Mouse (Mus musculus) erythroblast, adult 5-6 weeks (primary cell): ENCODE data around the gene Pofut1. TPM values are rescaled to one million over a fixed set of nuclear protein-coding genes. Genes with fewer than 3 reads are reported as not detected.
"Not testable (repeated sequence)": the region's sequence is repeated elsewhere in the genome, so short reads cannot be mapped to it uniquely, and the experiment has no call there.

ENCODE experiments used
- ATAC-seq: replicated peaks from 2 replicates; pipeline ENCODE4 v1.8.0; 2016; ENCODE audit warnings: moderate number of reproducible peaks, mild to moderate bottlenecking, moderate TSS enrichment, inconsistent platforms; ENCODE audit not compliant: poor library complexity, low FRiP score, severe bottlenecking
- total RNA-seq, 2 experiments: library from RNA; stranded (forward) in 1 of 2; stranded (reverse) in 1 of 2; fragments of 150-400 nt in 1 of 2; fragments of 200-764, 138-1000 nt in 1 of 2; gene quantifications; 2 replicates each; pipeline versions ENCODE4 v1.2.3 to v1.2.4; 2015 to 2017; ENCODE audit warnings: low replicate concordance in 2 of 2

The Pofut1 gene
- total RNA-seq, 2 experiments from 2014 or later, result 1.3 to 9.2 TPM

DNA sequence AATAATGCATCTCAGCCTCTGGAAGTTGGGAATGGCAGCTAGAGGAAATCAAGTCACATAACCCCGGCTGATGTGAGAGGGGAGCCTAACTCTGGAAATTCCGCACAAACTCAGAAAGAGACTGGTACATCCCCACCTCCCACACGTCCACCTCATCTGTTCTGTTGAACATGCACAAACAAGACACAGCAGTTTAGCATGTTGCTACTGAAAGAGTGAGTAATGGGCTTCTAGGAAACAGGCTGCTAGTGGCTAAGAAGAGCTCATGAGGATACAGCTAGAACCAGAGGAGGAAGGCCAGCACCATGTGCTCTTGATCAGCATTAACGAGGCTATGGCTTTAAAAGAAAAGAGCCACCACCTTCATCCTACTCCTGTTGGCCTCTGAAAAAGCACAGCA is 3.4 kb upstream of the Pofut1 start:
- ATAC-seq, result no peak

DNA sequence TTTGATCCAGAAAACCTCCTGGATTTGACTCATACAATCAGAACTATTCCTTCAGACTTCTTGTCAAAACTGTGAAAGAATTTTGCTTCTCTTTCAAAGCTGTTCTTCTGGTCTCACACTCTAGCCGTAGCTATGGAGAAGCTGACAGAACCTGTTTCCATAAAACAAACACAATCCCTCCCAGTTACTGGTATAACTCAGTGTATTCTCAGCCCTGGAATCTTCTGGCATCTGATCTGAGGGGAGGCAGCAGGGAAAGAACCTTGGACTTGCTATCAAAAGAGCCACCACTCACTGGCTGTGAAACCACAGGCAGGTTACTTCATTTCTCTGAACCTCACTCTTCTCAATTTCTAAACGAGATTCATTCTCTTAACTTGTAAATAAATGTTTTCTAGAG is 2.9 kb upstream of the Pofut1 start:
- no peak for ATAC-seq

DNA sequence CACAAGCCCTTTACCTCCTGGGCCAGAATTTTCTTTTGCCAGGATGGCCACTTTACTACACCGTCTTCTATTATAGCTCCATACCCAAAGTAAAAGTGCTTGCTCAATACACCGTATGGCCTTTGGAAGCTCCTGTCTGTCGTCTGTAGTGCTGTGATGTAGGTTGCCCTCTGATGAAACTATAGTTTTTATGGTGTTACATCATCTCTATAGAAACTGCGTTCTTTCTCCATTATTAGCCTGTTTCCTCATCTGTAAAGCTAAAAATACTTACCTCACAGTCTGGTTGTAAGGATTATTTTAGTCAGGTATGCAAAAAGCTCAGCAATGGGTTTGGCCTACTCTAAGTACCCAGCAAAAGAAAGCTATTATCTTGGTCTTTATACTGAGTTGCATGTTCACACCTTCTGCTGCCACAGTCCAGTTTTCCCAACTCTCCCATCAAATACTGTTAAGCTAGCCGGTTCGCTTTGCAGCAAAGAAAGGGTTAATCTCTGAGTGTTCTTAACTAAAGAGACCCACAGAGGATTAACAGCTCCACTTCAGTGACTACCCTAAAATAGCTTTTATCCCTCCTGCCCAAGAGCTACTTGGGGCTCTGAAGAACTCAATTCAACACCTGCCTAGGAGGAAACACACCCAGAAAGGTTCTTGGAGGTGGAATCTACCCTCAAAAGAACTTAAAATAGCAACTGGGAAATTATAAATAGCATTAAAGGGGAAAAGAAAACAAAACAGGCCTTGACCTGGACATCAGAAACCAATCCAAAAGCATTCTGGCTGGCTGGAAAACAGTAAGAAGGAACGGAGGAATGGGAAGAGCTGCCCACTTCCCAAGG is 2.1 kb upstream of the Pofut1 start:
- no peak for ATAC-seq

DNA sequence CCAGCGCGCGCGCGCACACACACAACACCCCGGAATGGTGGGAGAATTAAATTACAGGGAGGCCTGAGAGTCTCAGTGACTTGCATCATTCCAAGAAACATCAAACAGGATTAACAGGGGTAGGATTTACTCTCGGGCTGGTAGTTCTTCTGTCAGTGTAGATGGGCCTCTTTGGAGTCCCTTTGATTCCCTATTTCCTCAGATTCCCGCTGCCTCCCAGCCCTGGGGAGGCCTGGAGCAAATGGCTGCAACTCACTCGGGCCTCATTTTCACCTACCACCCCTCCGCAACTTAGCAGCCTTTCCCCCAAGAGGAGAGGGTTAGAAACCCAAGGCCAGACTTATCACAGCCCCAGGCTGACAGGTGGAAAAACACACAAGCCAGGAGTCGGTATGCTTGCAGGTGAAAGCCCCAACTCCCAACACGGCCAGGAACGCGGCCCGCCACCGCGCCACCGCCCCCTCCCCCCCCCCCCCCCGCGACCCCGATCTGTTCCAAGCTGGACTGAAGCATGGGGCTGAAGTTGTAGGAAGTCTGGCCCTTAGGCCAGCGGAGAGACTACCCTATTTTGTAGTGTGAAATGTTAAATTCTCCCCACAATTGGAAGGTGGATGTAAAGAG is 1.4 kb upstream of the Pofut1 start:
- no peak for ATAC-seq

DNA sequence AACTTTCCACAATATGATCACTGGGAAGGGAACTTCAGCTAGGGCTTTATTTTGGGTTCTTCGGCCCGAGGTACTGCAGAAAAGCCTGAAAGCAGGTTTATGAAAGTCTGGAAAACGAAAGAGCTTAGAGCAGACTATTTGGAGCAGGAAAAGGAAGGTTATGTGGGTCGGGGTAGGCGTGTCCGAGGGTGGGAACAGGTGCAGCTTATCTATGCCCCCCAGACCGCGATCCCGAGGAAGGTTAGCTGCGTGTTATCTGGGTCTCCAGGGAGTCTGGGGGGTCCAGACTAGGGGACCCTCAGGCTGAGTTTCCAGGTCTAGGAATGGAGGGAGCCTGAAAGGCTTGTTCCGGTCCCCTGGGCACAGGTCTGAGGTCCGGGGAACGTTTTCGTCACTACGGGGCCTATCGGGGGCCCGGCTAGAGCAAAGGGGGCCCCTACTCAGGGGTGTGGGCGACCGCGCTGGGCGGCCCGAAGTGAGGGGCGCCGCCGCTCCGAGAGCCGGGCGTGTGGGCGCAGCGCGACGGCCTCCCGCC is 565 bp upstream of the Pofut1 start:
- ATAC-seq, result peak; percentile 70

DNA sequence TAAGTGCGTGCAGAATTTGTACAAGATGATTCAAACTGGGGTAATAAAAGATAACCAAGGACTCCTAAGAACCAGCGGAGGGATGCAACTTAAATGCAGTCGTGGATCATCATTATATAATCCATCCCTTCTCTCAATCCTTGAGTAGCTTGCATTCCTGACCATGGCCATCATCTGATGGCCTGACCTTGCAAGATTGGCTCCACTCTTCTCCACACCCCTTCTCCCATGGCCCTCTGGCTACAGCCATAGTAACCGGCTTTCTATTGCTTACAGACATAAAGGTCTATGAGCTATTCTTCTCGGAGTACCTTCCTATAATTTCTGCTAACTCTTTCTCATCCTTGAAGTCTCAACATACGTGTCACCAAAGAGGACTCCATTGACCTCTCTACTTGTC is 823 bp downstream of the Pofut1 start:
- ATAC-seq, result no peak

DNA sequence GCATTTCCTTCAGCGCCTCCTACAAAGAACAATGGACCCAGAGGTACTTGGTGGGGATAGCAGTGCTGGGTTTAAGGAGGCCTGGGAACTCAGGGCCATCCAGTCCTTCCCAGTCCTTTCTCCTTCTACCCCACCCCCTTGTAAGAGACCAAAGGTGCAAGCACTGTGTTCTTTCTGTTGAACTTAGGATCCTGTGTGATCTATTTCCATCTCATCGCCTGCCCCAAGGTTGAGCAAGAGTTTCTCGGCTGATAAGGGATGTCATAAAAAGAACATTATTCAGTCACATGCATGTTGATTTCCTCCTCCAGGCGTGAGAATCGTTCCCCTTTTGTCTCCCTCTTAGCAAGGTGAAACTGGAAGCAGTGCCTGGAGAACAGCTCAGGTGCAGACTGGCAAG is 8.4 kb downstream of the Pofut1 start:
- no peak for ATAC-seq

DNA sequence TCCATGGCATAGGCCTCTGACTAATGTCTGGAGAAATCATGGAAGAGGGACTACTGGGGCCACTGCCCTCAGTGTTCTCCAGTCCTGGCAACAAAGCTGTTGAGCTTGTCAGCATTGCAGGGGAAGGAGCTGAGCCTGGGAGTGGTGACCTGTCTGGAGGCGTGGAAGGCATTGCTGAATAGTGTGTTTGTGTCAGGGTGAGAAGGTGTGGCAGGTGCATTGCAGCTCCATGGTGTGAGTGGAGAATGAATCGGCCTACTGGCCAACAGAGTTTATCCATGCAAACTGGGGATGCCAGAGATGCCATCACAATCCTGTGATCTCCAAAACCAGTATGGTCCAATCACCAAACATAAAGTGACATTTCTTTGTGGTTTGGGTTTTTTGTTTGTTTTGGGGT is 15.3 kb downstream of the Pofut1 start:
- no peak for ATAC-seq

DNA sequence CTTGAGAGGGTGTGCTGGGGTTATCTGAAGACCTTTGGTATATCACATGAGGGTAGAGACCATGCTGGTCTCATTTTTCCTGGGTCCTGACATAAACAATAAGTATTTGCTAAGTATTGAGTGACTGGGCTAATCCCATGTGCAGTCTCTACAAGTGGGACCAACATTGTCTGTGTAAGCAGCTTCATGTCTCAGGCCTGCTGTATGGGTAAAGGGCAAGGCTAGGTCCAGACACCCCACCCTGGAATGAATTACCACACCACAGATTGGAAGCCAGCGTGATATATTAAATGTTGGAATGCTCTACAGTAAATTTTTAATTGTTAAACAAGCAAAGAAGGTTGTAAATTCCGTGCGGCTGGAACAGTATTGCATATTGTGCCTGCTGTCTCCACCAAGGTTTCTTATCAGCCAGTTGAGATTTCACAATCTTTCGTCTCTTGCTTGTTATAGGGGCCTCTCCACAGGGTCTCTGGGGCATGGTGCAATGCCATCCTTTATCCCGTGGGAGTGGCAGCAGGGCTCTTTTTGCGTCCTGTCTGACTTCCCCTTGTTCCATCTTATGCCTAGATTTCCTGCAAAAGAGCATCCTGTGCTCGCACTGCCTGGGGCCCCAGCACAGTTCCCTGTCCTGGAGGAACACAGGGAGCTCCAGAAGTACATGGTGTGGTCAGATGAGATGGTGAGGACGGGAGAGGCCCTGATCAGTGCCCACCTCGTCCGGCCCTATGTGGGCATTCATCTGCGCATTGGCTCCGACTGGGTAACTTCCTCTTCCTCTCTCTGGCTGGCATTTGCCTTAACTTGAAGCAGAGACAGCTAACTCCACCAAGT is 17.9 kb downstream of the Pofut1 start:
- no peak for ATAC-seq

DNA sequence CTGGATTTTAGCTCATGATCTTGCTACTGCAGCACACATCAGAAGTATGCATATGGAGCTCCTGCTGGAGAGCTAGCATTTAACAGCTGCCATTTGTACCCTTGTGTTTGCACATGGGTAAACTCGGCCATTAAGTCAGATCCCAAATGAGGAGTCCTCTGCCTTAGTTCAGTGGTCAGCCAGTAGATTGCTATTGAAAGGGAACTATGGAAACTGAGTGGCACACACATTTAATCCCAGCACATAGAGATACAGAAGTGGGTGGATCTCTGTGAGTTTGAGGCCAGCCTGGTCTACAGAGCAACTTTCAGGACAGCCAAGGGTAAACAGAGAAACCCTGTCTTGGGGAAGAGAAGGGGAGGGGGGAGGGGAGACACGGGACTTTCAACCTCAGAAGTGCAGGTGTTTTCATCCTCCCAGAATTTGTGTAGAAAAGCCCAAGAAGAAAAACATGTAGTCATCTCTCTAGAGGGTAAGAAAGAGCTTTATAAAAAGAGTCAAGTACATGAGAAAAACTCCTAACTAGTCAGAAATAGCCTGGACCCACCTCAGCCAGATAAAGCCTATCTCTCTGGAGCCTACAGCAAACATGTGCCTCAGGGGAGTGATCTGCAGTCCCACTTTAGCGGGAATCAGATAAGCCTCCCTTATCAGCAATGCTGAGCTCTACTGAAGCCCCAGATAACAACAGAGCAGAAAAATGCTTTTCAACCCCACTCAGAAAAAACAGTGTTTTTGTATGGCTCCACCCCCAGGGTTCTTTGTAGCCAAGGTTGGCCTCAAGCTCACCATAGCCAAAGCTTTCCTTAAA is 18.7 kb downstream of the Pofut1 start:
- ATAC-seq, result 0 out of 2 replicates have a peak, but pooled peaks have one; percentile 35

DNA sequence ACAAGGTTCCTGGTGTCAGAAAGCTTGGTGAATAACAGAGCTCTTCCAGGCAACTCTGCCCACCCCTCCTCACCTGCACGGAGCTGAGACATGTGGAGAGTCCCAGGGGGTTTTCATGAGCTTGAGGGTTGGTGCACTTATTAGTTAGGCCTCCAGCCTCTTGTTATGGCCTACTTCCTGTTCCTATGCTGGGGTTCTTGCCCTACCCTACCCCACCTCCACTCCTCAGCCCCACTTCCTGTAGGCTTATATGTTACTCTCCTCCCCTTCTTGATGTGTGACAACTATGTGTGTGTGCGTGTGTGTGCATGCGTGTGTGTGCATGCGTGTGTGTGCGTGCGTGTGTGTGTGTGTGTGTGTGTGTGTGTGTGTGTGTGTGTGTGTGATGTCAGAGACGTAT is 21.7 kb downstream of the Pofut1 start:
- no peak for ATAC-seq

DNA sequence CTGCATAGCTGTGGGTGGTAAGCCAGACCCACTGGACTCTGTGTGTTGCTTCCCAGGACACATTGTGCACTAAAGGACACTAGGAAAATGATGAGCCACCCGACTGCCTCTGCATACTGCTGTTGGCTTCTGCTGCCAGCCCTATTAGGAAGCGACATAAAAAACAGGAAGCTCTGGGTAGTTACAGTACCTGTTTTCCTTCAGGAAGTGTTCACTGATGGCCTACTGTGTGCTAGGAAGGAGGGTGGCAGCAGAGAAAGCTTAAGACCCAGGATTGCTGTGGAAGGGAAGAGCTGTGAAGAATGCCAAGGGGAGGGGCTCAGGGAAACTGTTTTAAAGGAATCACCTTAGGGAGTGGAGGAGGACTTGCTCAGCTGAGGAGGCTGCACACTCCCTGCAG is 26.0 kb downstream of the Pofut1 start:
- no peak for ATAC-seq

DNA sequence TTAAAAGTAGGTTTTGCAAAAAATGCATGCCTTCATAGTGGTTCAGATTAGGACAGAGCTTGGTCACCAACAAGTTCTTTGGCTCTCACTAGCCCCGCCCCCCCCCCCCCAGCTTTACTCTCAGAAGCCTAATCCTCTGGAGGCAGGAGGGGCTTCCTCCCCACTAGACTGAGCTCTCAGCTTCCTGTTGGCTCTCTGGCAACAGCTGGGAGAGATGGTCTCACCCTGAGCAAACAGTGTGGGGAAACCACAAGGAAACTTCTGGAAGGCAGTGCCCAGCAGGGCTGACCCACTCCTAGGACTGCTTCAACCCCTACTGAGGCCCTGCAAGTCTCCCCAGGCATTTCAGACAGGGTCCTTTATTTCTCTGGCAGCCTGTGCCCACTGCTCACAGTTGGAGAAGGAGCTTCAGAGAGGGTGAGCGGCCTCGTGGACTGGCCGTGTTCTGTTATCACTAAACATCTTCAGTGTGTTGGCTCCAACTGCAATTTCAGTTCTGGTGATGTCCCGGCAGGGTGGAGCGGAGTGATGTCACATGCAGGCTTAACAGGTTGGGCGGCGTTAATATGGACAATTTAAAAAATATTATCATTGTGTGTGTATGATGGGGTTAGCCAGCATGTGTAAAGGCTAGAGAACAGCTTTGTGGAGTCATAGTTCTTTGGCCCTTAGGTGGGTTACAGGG is 29.0 kb downstream of the Pofut1 start:
- peak; percentile 78 for ATAC-seq

DNA sequence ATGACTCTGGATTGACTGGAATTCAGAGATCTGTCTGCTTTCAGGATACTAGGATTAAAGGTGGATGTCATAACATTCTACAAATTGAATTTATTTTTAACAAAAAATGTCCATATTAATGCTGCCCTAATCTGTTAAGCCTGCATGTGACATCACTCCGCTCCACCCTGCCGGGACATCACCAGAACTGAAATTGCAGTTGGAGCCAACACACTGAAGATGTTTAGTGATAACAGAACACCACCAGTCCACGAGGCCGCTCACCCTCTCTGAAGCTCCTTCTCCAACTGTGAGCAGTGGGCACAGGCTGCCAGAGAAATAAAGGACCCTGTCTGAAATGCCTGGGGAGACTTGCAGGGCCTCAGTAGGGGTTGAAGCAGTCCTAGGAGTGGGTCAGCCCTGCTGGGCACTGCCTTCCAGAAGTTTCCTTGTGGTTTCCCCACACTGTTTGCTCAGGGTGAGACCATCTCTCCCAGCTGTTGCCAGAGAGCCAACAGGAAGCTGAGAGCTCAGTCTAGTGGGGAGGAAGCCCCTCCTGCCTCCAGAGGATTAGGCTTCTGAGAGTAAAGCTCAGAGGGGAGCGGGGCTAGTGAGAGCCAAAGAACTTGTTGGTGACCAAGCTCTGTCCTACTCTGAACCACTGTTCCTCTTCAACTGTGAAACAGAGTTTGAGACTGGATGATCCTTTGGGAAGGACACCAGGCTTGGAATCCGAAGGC is 33.0 kb downstream of the Pofut1 start:
- ATAC-seq, result peak; percentile 77

DNA sequence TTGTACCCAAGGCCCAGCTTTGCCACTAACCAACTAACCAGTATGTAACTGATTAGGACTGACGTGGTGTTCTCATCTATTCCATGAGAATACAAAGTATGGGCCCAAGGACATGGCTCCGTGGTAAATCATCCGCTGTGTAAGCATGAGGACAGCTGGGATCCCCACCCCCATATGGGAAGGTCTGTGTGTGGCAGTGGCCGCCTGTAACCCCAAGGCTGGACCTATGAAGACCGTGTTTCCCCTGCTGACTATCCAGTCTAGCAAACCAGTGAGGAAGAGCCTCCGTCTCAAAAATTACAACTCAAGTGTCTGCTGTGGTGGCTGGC is 33.5 kb downstream of the Pofut1 start:
- ATAC-seq, result no peak

DNA sequence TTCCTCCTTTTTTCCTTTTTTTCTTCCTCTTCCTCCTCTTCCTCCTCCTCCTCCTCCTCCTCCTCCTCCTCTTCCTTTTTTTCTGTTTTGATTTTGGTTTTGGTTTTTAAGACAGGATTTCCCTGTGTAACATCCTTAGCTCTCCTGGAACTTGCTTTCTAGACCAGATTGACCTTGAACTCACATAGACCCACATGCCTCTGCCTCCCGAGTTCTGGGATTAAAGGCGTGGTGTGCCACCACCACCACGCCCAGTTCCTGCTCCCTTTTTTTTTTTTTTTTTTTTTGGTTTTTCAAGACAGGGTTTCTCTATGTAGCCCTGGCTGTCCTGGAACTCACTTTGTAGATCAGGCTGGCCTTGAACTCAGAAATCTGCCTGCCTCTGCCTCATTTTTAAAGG is 34.2 kb downstream of the Pofut1 start:
- not testable (repeated sequence) for ATAC-seq

DNA sequence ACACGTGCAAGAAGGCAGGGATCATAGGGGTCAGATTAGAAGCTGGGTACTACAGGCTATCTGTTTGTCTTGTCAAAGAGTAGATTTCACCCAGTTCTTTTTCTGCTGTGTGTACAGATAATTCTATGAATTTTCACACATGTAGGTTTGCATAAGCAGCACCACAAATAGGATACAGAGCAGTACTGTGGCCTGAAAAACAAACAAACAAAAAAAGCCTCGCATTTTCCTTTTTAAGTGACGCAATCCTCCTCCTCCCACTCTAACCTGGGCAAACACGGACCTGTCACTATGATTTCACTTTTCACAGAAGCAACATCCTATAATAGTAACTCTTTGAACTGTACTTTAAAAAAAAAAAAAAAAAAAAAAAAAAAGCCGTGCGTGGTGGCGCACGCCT is 35.1 kb downstream of the Pofut1 start:
- no peak for ATAC-seq

DNA sequence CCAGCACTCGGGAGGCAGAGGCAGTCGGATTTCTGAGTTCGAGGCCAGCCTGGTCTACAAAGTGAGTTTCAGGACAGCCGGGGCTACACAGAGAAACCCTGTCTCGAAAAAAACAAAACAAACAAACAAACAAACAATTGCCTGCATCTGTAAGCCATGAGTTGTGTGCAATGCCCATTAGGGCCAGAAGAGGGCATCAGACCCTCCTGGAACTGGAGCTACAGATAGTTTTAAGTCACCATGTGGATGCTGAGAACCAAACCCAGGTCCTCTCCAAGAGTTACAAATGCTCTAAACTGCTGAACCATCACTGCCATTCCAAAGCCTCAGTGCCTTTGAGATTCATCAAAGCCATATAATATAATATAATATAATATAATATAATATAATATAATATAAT is 35.5 kb downstream of the Pofut1 start:
- not testable (repeated sequence) for ATAC-seq

DNA sequence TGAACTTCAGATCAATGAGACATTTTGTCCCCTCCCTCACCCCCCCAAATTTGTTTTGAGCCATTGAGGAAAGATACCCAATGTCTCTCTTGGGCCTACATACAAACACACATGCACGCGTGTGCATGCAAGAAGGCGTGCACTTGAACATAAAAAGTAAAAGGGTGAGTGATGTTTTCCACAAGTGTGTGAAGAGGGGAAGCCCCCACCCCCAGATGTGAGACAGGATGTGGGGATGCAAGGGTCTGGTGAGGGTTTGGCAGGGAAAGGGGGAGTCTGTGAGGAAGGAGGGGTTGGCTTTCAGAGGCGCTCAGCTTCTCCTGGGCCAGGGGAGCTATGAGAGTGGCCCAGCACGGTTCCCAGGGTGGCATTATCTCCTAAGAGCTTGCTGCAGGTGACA is 37.0 kb downstream of the Pofut1 start:
- ATAC-seq, result no peak
